Mouse (Mus musculus) c-Kit-positive CD71-positive TER-119-negative erythroid progenitor cells, embryonic 14.5 days (primary cell): ENCODE data around the gene Lrmp.

Experiments
- DNase-seq: peaks from one replicate; pipeline ENCODE4 v3.0.0-alpha.2; 2013; ENCODE audit warnings: low read depth

Lrmp gene

GRCm38 (mm10) chr6:145202432-145203125 lies 87.1 kb downstream of the Lrmp start:
- DNase-seq: no peak

- no peak for DNase-seq
These were observed 89.0 kb downstream of the Lrmp start for GRCm38 (mm10) chr6:145204440-145204839.

GRCm38 (mm10) chr6:145205142-145205541 lies 89.7 kb downstream of the Lrmp start:
- DNase-seq: no peak

- no peak for DNase-seq
These were observed 94.7 kb downstream of the Lrmp start for GRCm38 (mm10) chr6:145210056-145210680.

GRCm38 (mm10) chr6:145210816-145211338 lies 95.4 kb downstream of the Lrmp start, which contains the start of the genes Casc1 and Etfrf1:
Gene Casc1, minus strand, starts transcription at chr6:145211005.
Gene Etfrf1, plus strand, starts transcription at chr6:145211134.
- peak; percentile 99 for DNase-seq

GRCm38 (mm10) chr6:145211376-145212305 lies 96.2 kb downstream of the Lrmp start:
- DNase-seq: no peak

GRCm38 (mm10) chr6:145213916-145214315 lies 98.5 kb downstream of the Lrmp start:
- DNase-seq: no peak

GRCm38 (mm10) chr6:145215826-145216225 lies 100.4 kb downstream of the Lrmp start:
- no peak for DNase-seq

- DNase-seq: no peak
These were observed 108.8 kb downstream of the Lrmp start for GRCm38 (mm10) chr6:145224246-145224645.
